Mouse (Mus musculus) myocyte (in vitro differentiated cells): ENCODE data around the gene Kif14. TPM values are rescaled to one million over a fixed set of nuclear protein-coding genes. Genes with fewer than 3 reads are reported as not detected.

Experiments used
- H3K27me3 ChIP-seq: one replicate; pipeline ENCODE4 v1.6.1; 2011; ENCODE audit not compliant: control insufficient read depth, insufficient read depth, insufficient read length
- H3K36me3 ChIP-seq: one replicate; pipeline ENCODE4 v1.6.1; 2011; ENCODE audit not compliant: control insufficient read depth, insufficient read depth
- H3K4me2 ChIP-seq: one replicate; pipeline ENCODE4 v1.6.1; 2011; ENCODE audit warnings: low read depth, control low read depth
- H3K4me3 ChIP-seq: one replicate; pipeline ENCODE4 v1.5.1; 2011; ENCODE audit warnings: mild to moderate bottlenecking, control low read depth, moderate library complexity
- H3K79me2 ChIP-seq: one replicate; pipeline ENCODE4 v1.6.1; 2011; ENCODE audit not compliant: control insufficient read depth, insufficient read depth
- H3ac ChIP-seq: one replicate; pipeline ENCODE4 v1.6.1; 2011; ENCODE audit not compliant: control insufficient read depth, insufficient read length
- CEBPB ChIP-seq: IDR thresholded peaks from 2 replicates; pipeline ENCODE4 v1.6.1; 2011; ENCODE audit warnings: mild to moderate bottlenecking, moderate library complexity; ENCODE audit not compliant: poor library complexity, insufficient read depth, severe bottlenecking
- E2F4 ChIP-seq: IDR thresholded peaks from one replicate; pipeline ENCODE4 v1.6.1; 2011; ENCODE audit warnings: mild to moderate bottlenecking, control low read depth, moderate library complexity; ENCODE audit not compliant: insufficient read depth
- MAX ChIP-seq: IDR thresholded peaks from one replicate; pipeline ENCODE4 v1.6.1; 2011; ENCODE audit warnings: low read depth, mild to moderate bottlenecking, control low read depth
- MYOD1 ChIP-seq, 3 experiments: IDR thresholded peaks; one replicate each; pipeline ENCODE4 v1.6.1; 2011; ENCODE audit warnings: control low read depth in 2 of 3, low read depth in 2 of 3, mild to moderate bottlenecking in 2 of 3, moderate library complexity in 1 of 3; ENCODE audit not compliant: insufficient read length in 2 of 3, control insufficient read depth in 1 of 3
- MYOG ChIP-seq, 3 experiments: IDR thresholded peaks; one replicate each; pipeline ENCODE4 v1.6.1; 2011; ENCODE audit warnings: control low read depth in 2 of 3, low read depth in 2 of 3, mild to moderate bottlenecking in 2 of 3; ENCODE audit not compliant: insufficient read length in 2 of 3, control insufficient read depth in 1 of 3, insufficient read depth in 1 of 3
- POLR2A ChIP-seq: IDR thresholded peaks from one replicate; pipeline ENCODE4 v1.6.1; 2011; ENCODE audit warnings: low read depth, mild to moderate bottlenecking, control low read depth, moderate library complexity; ENCODE audit not compliant: insufficient read length
- POLR2AphosphoS2 ChIP-seq: IDR thresholded peaks from one replicate; pipeline ENCODE4 v1.6.1; 2011; ENCODE audit warnings: low read depth, control low read depth; ENCODE audit not compliant: insufficient read length
- REST ChIP-seq: IDR thresholded peaks from one replicate; pipeline ENCODE4 v1.6.1; 2011; ENCODE audit warnings: mild to moderate bottlenecking, control low read depth, moderate library complexity; ENCODE audit not compliant: insufficient read depth, insufficient read length
- SRF ChIP-seq: IDR thresholded peaks from one replicate; pipeline ENCODE4 v1.6.1; 2011; ENCODE audit warnings: low read depth; ENCODE audit not compliant: control insufficient read depth, insufficient read length
- TCF12 ChIP-seq: IDR thresholded peaks from one replicate; pipeline ENCODE4 v1.6.1; 2011; ENCODE audit warnings: mild to moderate bottlenecking, control low read depth; ENCODE audit not compliant: poor library complexity, insufficient read depth, severe bottlenecking
- TCF3 ChIP-seq: IDR thresholded peaks from one replicate; pipeline ENCODE4 v1.6.1; 2011; ENCODE audit warnings: low read depth, control low read depth; ENCODE audit not compliant: insufficient read length
- USF1 ChIP-seq: IDR thresholded peaks from one replicate; pipeline ENCODE4 v1.6.1; 2011; ENCODE audit warnings: low read depth, mild to moderate bottlenecking, control low read depth, moderate library complexity
- polyA plus RNA-seq: library from polyadenylated mRNA; unstranded; fragments of >200 nt; fragmentation: generic; extraction: Trizol; gene quantifications from one replicate; pipeline ENCODE4 v1.2.1, GENCODE M21; 2012; ENCODE audit warnings: missing spikeins

The Kif14 gene
- polyA plus RNA-seq, 1 experiment, result 1.9 TPM

GRCm38 (mm10) chr1:136557436-136557835 lies 91.3 kb downstream of the Kif14 start:
- no peak overlapping the region for H3K4me2 ChIP-seq
- H3K36me3 ChIP-seq, result no peaks in the 10 kb centered on the region
- H3K4me3 ChIP-seq, result no peak overlapping the region
- H3ac ChIP-seq, result no peak overlapping the region
- no peak for TF ChIP-seq TCF12
- no peak for TF ChIP-seq POLR2A
- TF ChIP-seq CEBPB, result no peak
- no peak for TF ChIP-seq MAX
- no peak for TF ChIP-seq SRF
- TF ChIP-seq POLR2AphosphoS2, result no peak
- TF ChIP-seq MYOD1 (IDR thresholded peaks at IDR 0.05; ENCODE audit: control insufficient read depth in 1 of 3, insufficient read length in 2 of 3, low read depth in 2 of 3), result no peak
- TF ChIP-seq USF1, result no peak
- no peak for TF ChIP-seq REST
- no peak for TF ChIP-seq TCF3
- no peak for TF ChIP-seq MYOG (IDR thresholded peaks at IDR 0.05; ENCODE audit: control insufficient read depth in 1 of 3, insufficient read depth in 1 of 3, insufficient read length in 2 of 3, low read depth in 2 of 3)
- no peak for TF ChIP-seq E2F4
- no peaks in the 10 kb centered on the region for H3K27me3 ChIP-seq
- no peaks in the 10 kb centered on the region for H3K79me2 ChIP-seq

GRCm38 (mm10) chr1:136558762-136559161 lies 92.6 kb downstream of the Kif14 start:
- Histone ChIP-seq H3K4me3 (no peak overlapping the region), H3K27me3 (no peaks in the 10 kb centered on the region), H3K79me2 (no peaks in the 10 kb centered on the region), H3K4me2 (no peak overlapping the region), H3ac (no peak overlapping the region), H3K36me3 (no peaks in the 10 kb centered on the region)
- TF ChIP-seq REST, result no peak
- no peak for TF ChIP-seq MYOG (IDR thresholded peaks at IDR 0.05; ENCODE audit: control insufficient read depth in 1 of 3, insufficient read depth in 1 of 3, insufficient read length in 2 of 3, low read depth in 2 of 3)
- no peak for TF ChIP-seq CEBPB
- no peak for TF ChIP-seq MAX
- TF ChIP-seq USF1, result no peak
- no peak for TF ChIP-seq TCF3
- TF ChIP-seq MYOD1 (IDR thresholded peaks at IDR 0.05; ENCODE audit: control insufficient read depth in 1 of 3, insufficient read length in 2 of 3, low read depth in 2 of 3), result no peak
- TF ChIP-seq POLR2AphosphoS2, result no peak
- no peak for TF ChIP-seq SRF

DNA sequence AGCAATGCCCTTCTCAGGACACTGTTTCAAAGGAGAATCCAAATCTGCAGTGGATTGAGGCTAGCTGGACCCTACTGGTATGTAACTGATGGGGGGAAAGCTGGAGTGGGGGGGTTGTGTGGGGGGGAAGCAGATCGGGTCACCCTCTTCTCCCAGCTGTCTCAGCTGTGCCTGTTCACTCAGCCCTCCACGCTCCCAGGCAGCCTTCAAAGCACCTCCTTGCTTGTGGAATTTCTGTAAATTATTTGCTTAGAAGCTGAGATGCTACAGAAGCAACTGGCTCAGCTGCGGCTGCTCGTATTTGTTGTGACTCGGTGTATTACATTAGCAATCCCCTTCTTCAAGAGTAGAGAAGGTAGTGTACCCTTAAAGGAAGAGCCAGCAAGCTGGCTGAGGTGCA lies 93.1 kb downstream of the Kif14 start:
- no peak for TF ChIP-seq REST
- TF ChIP-seq MYOD1 (IDR thresholded peaks at IDR 0.05; ENCODE audit: control insufficient read depth in 1 of 3, insufficient read length in 2 of 3, low read depth in 2 of 3), result peak in 2 of 3 experiments; percentile 31 to 38
- TF ChIP-seq MYOG (IDR thresholded peaks at IDR 0.05; ENCODE audit: control insufficient read depth in 1 of 3, insufficient read depth in 1 of 3, insufficient read length in 2 of 3, low read depth in 2 of 3), result peak in 1 of 3 experiments; percentile 58
- no peaks in the 10 kb centered on the region for H3K79me2 ChIP-seq
- no peaks in the 10 kb centered on the region for H3K36me3 ChIP-seq
- no peak overlapping the region for H3K4me3 ChIP-seq
- H3ac ChIP-seq, result no peak overlapping the region
- no peak overlapping the region for H3K4me2 ChIP-seq
- no peaks in the 10 kb centered on the region for H3K27me3 ChIP-seq

DNA sequence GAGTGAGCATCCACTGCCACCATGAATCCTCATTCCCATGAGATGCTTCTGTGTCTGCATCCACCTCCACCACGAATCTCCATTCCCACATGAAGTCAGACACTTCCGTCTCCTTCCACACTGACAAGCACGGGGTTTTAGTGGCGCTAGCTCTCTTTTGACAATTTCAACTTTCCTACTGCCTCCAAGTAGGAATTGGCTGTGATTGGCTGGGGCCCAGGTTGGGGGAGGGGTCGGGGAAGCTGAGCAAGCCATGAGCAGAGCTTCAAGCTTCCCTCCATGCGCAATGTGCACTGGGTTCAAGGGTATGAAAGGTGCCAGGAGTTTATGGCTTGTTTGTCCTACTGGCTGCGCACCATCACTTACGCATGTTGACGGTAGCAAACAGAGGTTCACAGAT lies 93.6 kb downstream of the Kif14 start:
- Histone ChIP-seq H3K79me2 (no peaks in the 10 kb centered on the region), H3K36me3 (no peaks in the 10 kb centered on the region), H3K27me3 (no peaks in the 10 kb centered on the region), H3K4me3 (no peak overlapping the region), H3K4me2 (no peak overlapping the region), H3ac (no peak overlapping the region)
- TF ChIP-seq SRF (no peak), MAX (no peak), TCF12 (no peak)

GRCm38 (mm10) chr1:136561823-136562222 lies 95.7 kb downstream of the Kif14 start:
- no peak overlapping the region for H3K4me3 ChIP-seq
- H3ac ChIP-seq, result no peak overlapping the region
- H3K27me3 ChIP-seq, result no peaks in the 10 kb centered on the region
- TF ChIP-seq E2F4, result no peak
- no peak overlapping the region for H3K4me2 ChIP-seq
- no peaks in the 10 kb centered on the region for H3K79me2 ChIP-seq
- no peaks in the 10 kb centered on the region for H3K36me3 ChIP-seq

- H3K4me2 ChIP-seq, result no peak overlapping the region
- no peak overlapping the region for H3ac ChIP-seq
- H3K4me3 ChIP-seq, result no peak overlapping the region
- no peaks in the 10 kb centered on the region for H3K27me3 ChIP-seq
- TF ChIP-seq TCF3, result no peak
- TF ChIP-seq MYOG (IDR thresholded peaks at IDR 0.05; ENCODE audit: control insufficient read depth in 1 of 3, insufficient read depth in 1 of 3, insufficient read length in 2 of 3, low read depth in 2 of 3), result no peak
- TF ChIP-seq POLR2A, result no peak
- no peak for TF ChIP-seq POLR2AphosphoS2
- no peak for TF ChIP-seq CEBPB
- no peak for TF ChIP-seq MYOD1 (IDR thresholded peaks at IDR 0.05; ENCODE audit: control insufficient read depth in 1 of 3, insufficient read length in 2 of 3, low read depth in 2 of 3)
- TF ChIP-seq TCF12, result no peak
- no peak for TF ChIP-seq E2F4
- no peak for TF ChIP-seq USF1
- TF ChIP-seq REST, result no peak
- TF ChIP-seq MAX, result no peak
- no peak for TF ChIP-seq SRF
- H3K36me3 ChIP-seq, result no peaks in the 10 kb centered on the region
- H3K79me2 ChIP-seq, result no peaks in the 10 kb centered on the region
These were observed 97.0 kb downstream of the Kif14 start for GRCm38 (mm10) chr1:136563149-136563548.
